Mouse (Mus musculus) cerebellum, adult 18-20 months (tissue): ENCODE data around the gene Ccdc88c.

Source experiments
- DNase-seq, 2 experiments: peaks; one replicate each; pipeline ENCODE4 v3.0.0; 2021

The Ccdc88c gene

DNA sequence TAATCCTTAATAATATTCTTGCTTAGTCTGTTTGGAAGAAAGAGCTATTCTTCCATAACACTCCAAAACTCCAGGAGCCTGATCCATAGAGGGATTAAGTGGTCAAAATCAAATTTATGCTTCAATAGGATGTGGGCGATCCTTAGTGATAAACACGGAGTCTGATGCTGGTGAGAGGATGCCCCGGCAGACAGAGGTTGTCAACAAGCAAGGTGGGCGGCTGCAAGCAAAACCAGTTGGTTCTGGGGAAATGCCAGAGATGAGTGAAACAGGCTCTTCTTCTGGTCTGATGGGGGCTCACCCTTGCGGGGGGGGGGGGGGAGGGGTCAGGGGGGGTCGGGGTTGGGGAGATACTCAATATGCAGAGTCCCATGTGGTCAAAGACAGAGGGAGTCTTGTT is 152.9 kb downstream of the Ccdc88c start:
- no peak for DNase-seq

DNA sequence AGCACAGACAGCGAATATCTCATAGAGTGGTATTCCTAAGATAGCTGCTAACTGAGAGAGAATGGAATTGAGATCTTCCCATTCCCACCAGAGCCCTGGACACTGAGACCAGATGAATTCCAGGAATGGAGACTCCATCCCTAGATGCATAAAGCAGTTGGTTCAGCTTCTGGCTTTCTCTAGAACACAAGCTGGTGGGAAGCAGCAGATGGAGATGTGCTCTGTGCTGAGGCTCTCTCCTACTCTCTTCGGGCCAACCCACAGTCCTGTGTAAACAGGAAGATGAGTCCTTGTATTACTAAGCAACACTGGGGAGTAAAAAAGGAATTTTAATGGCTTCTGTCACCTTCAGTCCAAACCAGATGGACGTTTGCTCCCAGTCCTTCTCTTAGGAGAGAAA is 153.3 kb downstream of the Ccdc88c start:
- no peak for DNase-seq

DNA sequence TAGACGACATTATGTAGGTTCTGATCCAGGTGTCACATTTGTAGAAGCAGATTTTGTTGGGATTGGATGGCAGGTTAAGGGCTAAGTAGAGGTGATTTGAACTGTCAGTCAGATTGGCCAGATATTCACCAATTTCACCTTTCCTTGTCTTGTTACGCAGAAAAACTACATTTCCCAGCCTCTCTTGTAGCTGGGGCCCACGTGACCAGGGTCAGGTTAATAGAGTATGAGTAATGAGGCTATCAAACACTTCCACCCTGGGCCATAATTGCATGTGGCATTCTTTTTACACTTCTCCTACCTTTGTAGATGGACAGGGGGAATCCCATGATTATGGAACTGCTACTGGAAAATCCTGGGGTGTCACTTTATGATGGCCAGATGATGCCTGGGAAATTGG is 155.2 kb downstream of the Ccdc88c start:
- no peak for DNase-seq

- no peak for DNase-seq
Measured at GRCm38 (mm10) chr12:100871841-100872240, 157.0 kb downstream of the Ccdc88c start.

DNA sequence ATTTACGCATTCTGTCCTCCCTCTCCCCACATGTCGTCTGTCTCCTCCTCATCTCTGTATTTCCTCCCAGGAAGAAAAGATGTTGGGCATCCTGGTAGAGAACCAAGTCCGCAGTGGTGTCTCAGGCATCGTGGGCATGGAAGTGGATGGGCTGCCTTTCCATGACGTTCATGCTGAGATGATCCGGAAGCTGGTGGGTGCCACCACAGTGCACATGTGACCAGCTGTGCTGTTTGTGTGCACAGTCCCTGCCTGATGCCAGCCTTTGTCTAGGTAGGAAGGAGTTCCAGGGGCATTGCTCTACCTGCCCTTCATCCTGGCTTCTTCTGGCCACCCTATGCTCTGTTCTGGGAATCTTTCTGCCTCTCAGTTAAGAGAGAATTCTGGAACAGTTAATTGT is 157.6 kb downstream of the Ccdc88c start:
- no peak for DNase-seq

- no peak for DNase-seq
Measured at GRCm38 (mm10) chr12:100868049-100868622, 160.7 kb downstream of the Ccdc88c start.

DNA sequence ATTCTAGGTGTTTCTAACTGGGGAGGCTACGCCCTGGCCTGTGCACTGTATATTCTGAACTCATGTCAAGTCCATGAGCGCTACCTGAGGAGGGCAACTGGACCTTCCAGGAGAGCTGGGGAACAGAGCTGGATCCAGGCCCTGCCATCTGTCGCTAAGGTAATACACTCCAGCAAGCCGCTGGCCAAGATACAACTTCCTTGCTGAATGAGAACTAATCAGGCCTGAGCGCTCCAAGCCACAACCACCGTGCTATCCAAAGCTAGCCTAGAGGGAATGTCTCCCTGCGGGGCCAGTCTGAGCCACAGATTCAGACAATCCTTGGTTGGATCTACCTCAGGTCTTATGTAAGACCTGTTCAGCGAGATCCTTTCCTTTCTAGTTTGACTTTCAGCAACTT is 161.8 kb downstream of the Ccdc88c start:
- peak; percentile 94 to 97 for DNase-seq

GRCm38 (mm10) chr12:100865509-100866078 is 163.3 kb downstream of the Ccdc88c start:
- DNase-seq = no peak

- no peak for DNase-seq
Measured at GRCm38 (mm10) chr12:100865072-100865471, 163.8 kb downstream of the Ccdc88c start.

DNA sequence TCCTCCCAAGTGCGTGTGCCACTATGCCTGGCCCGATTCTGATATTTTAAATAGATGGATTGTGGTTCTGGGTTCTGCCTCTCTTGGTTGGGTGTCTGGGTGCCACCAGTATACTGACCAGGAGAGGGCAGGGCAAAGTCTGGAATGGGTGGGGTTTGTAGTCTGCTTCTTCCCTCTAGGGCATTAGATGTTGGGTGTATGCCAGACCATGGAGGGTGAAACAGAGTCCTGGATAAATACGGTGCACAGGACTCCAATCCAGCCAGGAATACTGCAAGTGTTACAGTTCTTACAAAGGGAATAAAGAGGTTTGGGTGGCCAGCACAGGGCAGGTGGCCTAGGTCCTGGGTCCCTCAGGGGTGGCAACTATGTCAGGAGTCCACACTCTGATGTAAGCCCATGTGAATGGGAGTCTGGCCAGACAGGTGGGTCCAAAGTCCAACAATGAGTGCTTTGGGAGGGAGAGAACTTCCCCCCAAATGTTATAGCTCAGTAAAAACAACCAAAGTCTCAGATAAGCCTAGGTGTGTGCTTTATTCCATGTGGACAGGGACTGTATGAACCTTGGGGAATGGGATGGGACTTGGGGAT is 165.9 kb downstream of the Ccdc88c start:
- no peak for DNase-seq

- no peak for DNase-seq
Measured at GRCm38 (mm10) chr12:100862272-100862671, 166.6 kb downstream of the Ccdc88c start.
